Mouse (Mus musculus): ENCODE data around the gene Gm21028. TPM values are rescaled to one million over a fixed set of nuclear protein-coding genes. Genes with fewer than 3 reads are reported as not detected.

The Gm21028 gene
- not detected for polyA plus RNA-seq (2017; shearing (Covaris generic))

DNA sequence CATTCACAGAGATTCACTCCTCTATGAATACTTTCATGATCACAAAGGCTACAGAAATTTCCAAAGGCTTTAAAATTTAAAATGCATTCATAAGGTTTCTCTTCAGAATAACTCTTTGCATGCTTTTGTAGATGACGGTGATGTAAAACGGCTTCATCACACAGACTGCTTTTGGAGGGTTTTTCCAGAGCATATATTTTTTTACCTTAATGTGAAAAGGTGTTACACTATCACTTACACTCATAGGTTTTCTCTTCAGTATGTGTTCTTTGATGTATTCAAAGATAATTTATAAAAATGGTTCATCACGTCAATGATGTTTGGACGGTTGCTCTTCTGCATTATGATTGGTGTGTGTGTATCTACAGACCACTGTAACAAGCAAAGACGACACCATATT lies at the start of gene Gm21028:
Gene Gm21028, minus strand, starts transcription at position 101 of the 400 bp plus-strand sequence.

DNA sequence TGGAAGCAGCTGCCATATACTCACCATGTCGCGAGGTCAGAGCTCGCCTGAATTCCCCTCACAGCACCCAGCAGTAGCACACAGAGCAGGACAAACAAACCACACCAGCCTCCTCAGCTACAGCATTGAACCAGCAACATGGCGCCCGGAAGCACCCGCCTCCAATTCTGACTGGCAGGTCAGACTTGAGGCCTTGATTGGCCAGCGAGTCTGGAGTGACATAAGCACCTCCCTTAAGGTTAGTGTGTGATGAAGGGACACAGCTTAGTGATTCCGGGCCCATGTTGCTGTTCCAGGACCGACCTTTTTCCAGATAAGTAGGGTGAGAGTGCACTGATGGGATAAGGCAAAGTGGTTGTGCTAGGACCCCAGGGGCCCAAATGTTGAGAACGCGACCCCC lies 14.0 kb upstream of the Gm21028 start, which contains the start of gene Zfp977:
Gene Zfp977, minus strand, starts transcription at position 135 of the 400 bp plus-strand sequence.

Other genes starting within 250 kb of the Gm21028 start
- not detected for gene 4933421I07Rik, start 130.5 kb downstream of the Gm21028 start, polyA plus RNA-seq (2017; shearing (Covaris generic))
- gene Zfp141, start 72.8 kb downstream of the Gm21028 start, polyA plus RNA-seq (2017; shearing (Covaris generic)) = 29.9 TPM
- not detected for gene Zfp977, start 14.0 kb upstream of the Gm21028 start, polyA plus RNA-seq (2017; shearing (Covaris generic))
- gene Zfp976, start 64.0 kb upstream of the Gm21028 start, polyA plus RNA-seq (2017; shearing (Covaris generic)) = 2.4 TPM
- gene Zfp975, start 114.2 kb upstream of the Gm21028 start, polyA plus RNA-seq (2017; shearing (Covaris generic)) = 3.6 TPM
- not detected for gene Gm17067, start 148.4 kb upstream of the Gm21028 start, polyA plus RNA-seq (2017; shearing (Covaris generic))
- not detected for gene Vmn2r62, start 214.9 kb upstream of the Gm21028 start, polyA plus RNA-seq (2017; shearing (Covaris generic))

All from CD4-positive, CD25-positive, alpha-beta regulatory T cell, adult 9 weeks (primary cell).